Mouse (Mus musculus): ENCODE data around the gene Sp3. TPM values are rescaled to one million over a fixed set of nuclear protein-coding genes. Genes with fewer than 3 reads are reported as not detected.
"Not testable (repeated sequence)": the region's sequence is repeated elsewhere in the genome, so short reads cannot be mapped to it uniquely, and the experiment has no call there.

Sp3 gene
- polyA plus RNA-seq, 1 experiment from 2014 or later, result 77.9 TPM

- WGBS, result 74% methylated on average over 4 of the region's 4 CpGs
- Histone ChIP-seq H3K9me3 (no peaks in the 10 kb centered on the region), H3K4me2 (no peak overlapping the region), H3K27me3 (no peaks in the 10 kb centered on the region), H3K9ac (no peak overlapping the region), H3K4me3 (replicated peaks) (no peak overlapping the region), H3K4me1 (0 out of 2 replicates have a peak, but pooled peaks cover 6% of the 10 kb centered on the region), H3K36me3 (replicated peaks) (no peaks in the 10 kb centered on the region), H3K27ac (no peak overlapping the region)
- no peak for ATAC-seq (ENCODE audit: low FRiP score)
Measured at GRCm38 (mm10) chr2:72909046-72909445, 71.2 kb downstream of the Sp3 start.

DNA sequence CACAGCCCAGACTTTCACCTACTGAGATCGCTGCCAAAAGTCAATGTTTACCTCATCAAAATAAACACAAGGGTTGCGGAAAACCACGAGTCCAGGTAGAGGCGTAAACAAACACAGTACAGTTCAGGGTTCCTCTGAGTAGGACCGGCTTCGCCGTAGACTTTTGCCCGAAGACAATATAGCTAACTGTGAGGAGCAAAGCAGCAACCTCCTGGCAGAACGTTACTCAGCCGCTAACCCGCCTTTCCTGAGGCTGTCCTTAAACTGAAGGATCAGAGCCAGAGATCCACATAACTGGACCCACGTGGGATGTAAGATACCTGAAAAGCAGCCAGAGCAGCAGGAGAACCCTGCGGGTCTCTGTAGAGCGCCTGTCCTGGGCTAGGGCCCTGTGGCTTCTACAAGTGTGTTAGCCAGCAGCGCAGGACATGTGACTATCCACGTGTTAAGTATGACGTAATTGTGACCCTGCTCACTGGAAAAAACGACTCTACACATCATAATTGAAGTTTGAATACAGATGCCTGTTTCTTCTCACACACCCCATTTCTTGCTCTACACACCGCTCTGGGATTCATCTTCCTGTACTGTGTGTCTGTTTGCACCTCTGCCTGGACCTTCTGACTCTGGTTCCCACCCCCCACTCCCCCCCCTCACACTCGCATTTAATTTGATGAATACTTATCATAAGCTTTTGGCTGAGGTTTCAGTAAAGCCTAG lies 71.9 kb downstream of the Sp3 start:
- no peak overlapping the region for H3K4me2 ChIP-seq
- H3K9ac ChIP-seq, result no peak overlapping the region
- H3K4me1 ChIP-seq, result 0 out of 2 replicates have a peak, but pooled peaks cover 6% of the 10 kb centered on the region
- H3K27me3 ChIP-seq, result no peaks in the 10 kb centered on the region
- ATAC-seq (ENCODE audit: low FRiP score), result no peak
- H3K9me3 ChIP-seq, result no peaks in the 10 kb centered on the region
- no peak overlapping the region for H3K27ac ChIP-seq
- no peaks in the 10 kb centered on the region for H3K36me3 ChIP-seq (replicated peaks)
- 88% methylated on average over 20 of the region's 20 CpGs for WGBS
- H3K4me3 ChIP-seq (replicated peaks), result no peak overlapping the region

DNA sequence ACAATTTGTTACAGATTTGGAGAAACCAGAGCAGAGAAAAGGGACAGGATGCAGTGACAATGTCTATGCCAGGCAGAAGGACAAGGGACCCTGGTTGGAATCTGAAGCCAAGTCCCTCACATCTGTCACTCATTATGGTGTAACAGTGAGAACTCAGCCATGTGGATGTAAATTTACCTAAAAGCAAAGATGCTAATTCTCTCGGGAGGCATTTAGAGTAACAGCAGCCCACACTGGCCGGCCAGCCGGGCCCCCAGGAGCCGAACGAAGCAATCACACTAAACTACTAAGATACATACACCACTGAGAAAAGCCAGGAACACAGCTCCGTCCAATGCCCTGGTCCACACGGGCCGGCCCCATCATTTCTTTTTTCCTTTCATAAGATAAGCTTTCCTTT lies 73.5 kb downstream of the Sp3 start:
- Histone ChIP-seq H3K36me3 (replicated peaks) (no peaks in the 10 kb centered on the region), H3K4me2 (no peak overlapping the region), H3K4me3 (replicated peaks) (no peak overlapping the region), H3K27me3 (no peaks in the 10 kb centered on the region), H3K4me1 (0 out of 2 replicates have a peak, but pooled peaks cover 6% of the 10 kb centered on the region), H3K27ac (no peak overlapping the region), H3K9ac (no peak overlapping the region), H3K9me3 (no peaks in the 10 kb centered on the region)
- ATAC-seq (ENCODE audit: low FRiP score), result no peak; the same call in 1 of the 2 replicates
- 64% methylated on average over 8 of the region's 8 CpGs for WGBS

GRCm38 (mm10) chr2:72902816-72903680 lies 77.2 kb downstream of the Sp3 start:
- not testable (repeated sequence) for H3K4me3 ChIP-seq (replicated peaks); H3K9me3 ChIP-seq; H3K9ac ChIP-seq; H3K4me2 ChIP-seq; H3K4me1 ChIP-seq; H3K27me3 ChIP-seq; H3K27ac ChIP-seq; H3K36me3 ChIP-seq (replicated peaks); ATAC-seq (ENCODE audit: low FRiP score)
- 93% methylated on average over 15 of the region's 16 CpGs for WGBS

GRCm38 (mm10) chr2:72898782-72899305 lies 81.4 kb downstream of the Sp3 start:
- Histone ChIP-seq H3K36me3 (replicated peaks) (no peaks in the 10 kb centered on the region), H3K4me3 (replicated peaks) (no peak overlapping the region), H3K9ac (no peak overlapping the region), H3K27ac (no peak overlapping the region), H3K27me3 (no peaks in the 10 kb centered on the region), H3K4me2 (no peak overlapping the region), H3K9me3 (no peaks in the 10 kb centered on the region), H3K4me1 (no peaks in the 10 kb centered on the region)
- ATAC-seq (ENCODE audit: low FRiP score), result no peak
- WGBS, result 92% methylated on average over 2 of the region's 2 CpGs

DNA sequence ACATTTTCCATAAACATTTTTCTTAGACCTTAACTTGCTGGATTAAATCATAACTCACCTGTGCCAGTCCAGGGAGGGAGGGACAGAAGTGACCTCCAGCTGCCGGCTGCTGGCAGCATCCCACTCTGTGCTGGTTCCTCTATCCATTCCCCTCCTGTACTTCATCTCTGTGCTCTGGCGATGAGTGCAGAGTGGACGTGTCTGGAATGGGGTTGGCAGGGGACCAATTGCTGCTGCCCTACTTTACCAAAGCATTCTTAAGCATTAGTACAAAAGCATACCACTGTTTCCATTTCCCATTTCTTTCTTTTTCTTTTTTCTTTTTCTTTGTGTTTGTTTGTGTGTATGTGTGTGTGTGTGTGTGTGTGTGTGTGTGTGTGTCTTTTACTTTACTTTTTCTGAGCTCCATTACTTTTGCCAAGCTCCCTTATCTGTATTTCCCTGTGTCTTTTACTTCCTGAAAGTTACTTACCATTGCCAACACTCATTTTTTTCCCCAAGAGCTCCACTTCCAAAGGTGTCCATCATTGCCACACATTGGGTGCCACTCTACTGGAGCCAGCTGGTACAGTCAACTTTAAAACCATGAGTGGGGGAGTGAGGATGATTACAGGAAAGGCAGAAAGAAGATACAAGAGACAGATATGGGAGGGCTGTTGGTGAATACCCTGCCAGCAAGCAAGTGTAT lies 82.0 kb downstream of the Sp3 start:
- H3K36me3 ChIP-seq (replicated peaks), result no peaks in the 10 kb centered on the region
- H3K4me2 ChIP-seq, result no peak overlapping the region
- no peak overlapping the region for H3K9ac ChIP-seq
- H3K4me3 ChIP-seq (replicated peaks), result no peak overlapping the region
- whole genome bisulfite sequencing, result 91% methylated on average over 3 of the region's 3 CpGs
- no peaks in the 10 kb centered on the region for H3K4me1 ChIP-seq
- H3K9me3 ChIP-seq, result no peaks in the 10 kb centered on the region
- no peak overlapping the region for H3K27ac ChIP-seq
- ATAC-seq (ENCODE audit: low FRiP score), result no peak
- H3K27me3 ChIP-seq, result no peaks in the 10 kb centered on the region

DNA sequence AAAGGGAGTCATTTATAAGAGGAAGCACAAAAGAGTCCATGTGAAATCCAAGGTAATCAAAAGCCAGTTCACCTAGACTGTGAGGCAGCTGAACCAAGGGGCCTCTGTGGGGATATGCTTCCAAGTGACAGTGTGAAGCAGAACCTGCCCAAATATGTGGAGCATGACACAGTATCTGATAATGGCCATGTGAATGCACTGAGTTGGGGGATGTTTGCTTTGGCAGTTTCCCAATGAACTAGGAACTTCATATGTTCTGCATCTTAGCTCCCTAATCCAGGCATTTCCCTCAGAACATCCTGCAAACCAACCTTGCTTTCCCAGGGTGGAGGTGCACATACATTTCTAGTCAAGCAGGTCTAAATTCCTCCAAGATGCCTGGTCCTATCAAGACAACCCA lies 90.4 kb downstream of the Sp3 start:
- H3K9me3 ChIP-seq, result no peaks in the 10 kb centered on the region
- H3K36me3 ChIP-seq (replicated peaks), result no peaks in the 10 kb centered on the region
- H3K4me2 ChIP-seq, result no peak overlapping the region
- H3K27ac ChIP-seq, result no peak overlapping the region
- no peaks in the 10 kb centered on the region for H3K4me1 ChIP-seq
- no peak for ATAC-seq (ENCODE audit: low FRiP score)
- no peak overlapping the region for H3K9ac ChIP-seq
- no peaks in the 10 kb centered on the region for H3K27me3 ChIP-seq
- no peak overlapping the region for H3K4me3 ChIP-seq (replicated peaks)

Small RNA genes lying within 50 kb of the gene (microRNA-seq; reads per million reads assigned to microRNA genes)
- not detected for gene Gm25960

Other genes starting within 250 kb of the Sp3 start
- gene Gm11084, start 6.3 kb upstream of the Sp3 start, polyA plus RNA-seq (2016; fragmentation: Nextera tagmentation; extraction: Ambion mirVana), result not detected in 2 replicates
- 104 and 106 TPM in 2 replicates for gene Ola1, start 238.5 kb upstream of the Sp3 start, polyA plus RNA-seq (2016; fragmentation: Nextera tagmentation; extraction: Ambion mirVana)